Mouse (Mus musculus): ENCODE results near the gene Gorasp1. TPM values are rescaled to one million over a fixed set of nuclear protein-coding genes. Genes with fewer than 3 reads are reported as not detected.

Gorasp1 gene
- total RNA-seq, 1 experiment, result 16.8 TPM

GRCm38 (mm10) chr9:119982956-119983551, 45.7 kb upstream of the Gorasp1 start:
- Histone ChIP-seq H3K27ac (ENCODE audit: insufficient read depth, low read depth, low read length, poor library complexity, severe bottlenecking) (peak overlapping the region; percentile 90; the same call in 1 of the 2 replicates), H3K9ac (ENCODE audit: insufficient read depth, low read depth, low read length, poor library complexity, severe bottlenecking) (peak overlapping the region; percentile 79), H3K36me3 (ENCODE audit: control insufficient read depth, insufficient read depth, low read length, poor library complexity, severe bottlenecking) (peaks cover 2% of the 10 kb centered on the region), H3K9me3 (ENCODE audit: control insufficient read depth, insufficient read depth, low read depth, low read length) (no peaks in the 10 kb centered on the region), H3K4me1 (ENCODE audit: control insufficient read depth in 2 of 2, insufficient read depth in 2 of 2, low read length in 2 of 2, poor library complexity in 1 of 2) (peaks cover 8 to 50% of the 10 kb centered on the region in 2 experiments), H3K4me3 (ENCODE audit: insufficient read depth in 1 of 2, low read depth in 1 of 2, low read length in 2 of 2, poor library complexity in 1 of 2, severe bottlenecking in 1 of 2) (peak overlapping the region; percentile 83 to 87)
- DNase-seq (ENCODE audit: low read depth, low spot score), result no peak
- TF ChIP-seq CHD2 (IDR thresholded peaks at IDR 0.05; ENCODE audit: low read depth, low read length) (no peak), ZNF384 (IDR thresholded peaks at IDR 0.05; ENCODE audit: low read depth, low read length) (no peak), HCFC1 (IDR thresholded peaks at IDR 0.05; ENCODE audit: borderline replicate concordance, insufficient read depth, low read length) (no peak), MAFK (IDR thresholded peaks at IDR 0.05; ENCODE audit: insufficient read depth, low read depth, low read length) (no peak), ZC3H11A (IDR thresholded peaks at IDR 0.05; ENCODE audit: borderline replicate concordance, low read depth, low read length) (no peak)
- in situ Hi-C loops (cut with MboI; ENCODE audit: low sequenced_read_pairs in 2 of 2, unreplicated experiment in 2 of 2), result no loop called here

DNA sequence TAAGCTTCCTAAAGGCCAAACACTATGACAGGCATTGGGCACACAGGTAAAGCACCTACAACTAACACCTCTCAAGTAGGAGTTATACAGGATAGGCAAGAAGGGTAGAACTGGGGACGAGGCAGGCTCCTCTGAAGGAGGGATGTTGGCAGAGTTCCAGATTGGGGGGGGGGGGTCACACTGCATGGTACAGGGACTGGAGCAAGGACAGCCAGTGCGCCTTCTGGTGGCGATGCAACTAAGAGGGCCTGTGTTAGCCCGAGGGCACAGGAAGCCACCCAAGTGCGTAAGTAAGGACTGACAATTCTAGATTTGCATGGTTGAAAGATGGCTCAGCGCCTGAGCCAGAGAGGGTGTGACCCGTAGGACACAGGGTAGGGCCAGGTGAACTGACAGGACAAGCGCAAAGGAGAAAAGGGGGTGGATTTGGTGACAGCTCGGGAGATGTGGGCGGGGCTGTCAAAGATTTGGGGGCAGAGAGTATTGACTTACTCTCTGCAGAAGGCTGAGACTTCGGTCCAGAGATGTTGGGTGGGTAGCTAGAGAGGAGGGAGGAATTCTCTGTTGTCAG, 45.0 kb upstream of the Gorasp1 start:
- H3K9me3 ChIP-seq (ENCODE audit: control insufficient read depth, insufficient read depth, low read depth, low read length), result no peaks in the 10 kb centered on the region
- no peak for TF ChIP-seq MAFK (IDR thresholded peaks at IDR 0.05; ENCODE audit: insufficient read depth, low read depth, low read length)
- TF ChIP-seq ZC3H11A (IDR thresholded peaks at IDR 0.05; ENCODE audit: borderline replicate concordance, low read depth, low read length), result no peak
- TF ChIP-seq CHD2 (IDR thresholded peaks at IDR 0.05; ENCODE audit: low read depth, low read length), result no peak
- no peak for TF ChIP-seq HCFC1 (IDR thresholded peaks at IDR 0.05; ENCODE audit: borderline replicate concordance, insufficient read depth, low read length)
- no peak for TF ChIP-seq ZNF384 (IDR thresholded peaks at IDR 0.05; ENCODE audit: low read depth, low read length)
- DNase-seq (ENCODE audit: low read depth, low spot score), result no peak
- peak overlapping the region; percentile 79 for H3K9ac ChIP-seq (ENCODE audit: insufficient read depth, low read depth, low read length, poor library complexity, severe bottlenecking)
- H3K4me1 ChIP-seq (ENCODE audit: control insufficient read depth in 2 of 2, insufficient read depth in 2 of 2, low read length in 2 of 2, poor library complexity in 1 of 2), result peaks cover 8 to 55% of the 10 kb centered on the region in 2 experiments
- in situ Hi-C loops (cut with MboI; ENCODE audit: low sequenced_read_pairs in 2 of 2, unreplicated experiment in 2 of 2), result no loop called here
- H3K27ac ChIP-seq (ENCODE audit: insufficient read depth, low read depth, low read length, poor library complexity, severe bottlenecking), result peak overlapping the region; percentile 90; the same call in 1 of the 2 replicates
- peak overlapping the region; percentile 83 to 87 for H3K4me3 ChIP-seq (ENCODE audit: insufficient read depth in 1 of 2, low read depth in 1 of 2, low read length in 2 of 2, poor library complexity in 1 of 2, severe bottlenecking in 1 of 2)
- peaks cover 2% of the 10 kb centered on the region for H3K36me3 ChIP-seq (ENCODE audit: control insufficient read depth, insufficient read depth, low read length, poor library complexity, severe bottlenecking)

- peak overlapping the region; percentile 20; the same call in 1 of the 2 replicates for H3K9ac ChIP-seq (ENCODE audit: insufficient read depth, low read depth, low read length, poor library complexity, severe bottlenecking)
- H3K36me3 ChIP-seq (ENCODE audit: control insufficient read depth, insufficient read depth, low read length, poor library complexity, severe bottlenecking), result peaks cover 7% of the 10 kb centered on the region
- peaks cover 8 to 60% of the 10 kb centered on the region in 2 experiments for H3K4me1 ChIP-seq (ENCODE audit: control insufficient read depth in 2 of 2, insufficient read depth in 2 of 2, low read length in 2 of 2, poor library complexity in 1 of 2)
- TF ChIP-seq CHD2 (IDR thresholded peaks at IDR 0.05; ENCODE audit: low read depth, low read length), result peak; percentile 68
- no peak for TF ChIP-seq HCFC1 (IDR thresholded peaks at IDR 0.05; ENCODE audit: borderline replicate concordance, insufficient read depth, low read length)
- no peak for DNase-seq (ENCODE audit: low read depth, low spot score)
- in situ Hi-C loops (cut with MboI; ENCODE audit: low sequenced_read_pairs in 2 of 2, unreplicated experiment in 2 of 2), result no loop called here
- H3K9me3 ChIP-seq (ENCODE audit: control insufficient read depth, insufficient read depth, low read depth, low read length), result no peaks in the 10 kb centered on the region
- H3K4me3 ChIP-seq (ENCODE audit: insufficient read depth in 1 of 2, low read depth in 1 of 2, low read length in 2 of 2, poor library complexity in 1 of 2, severe bottlenecking in 1 of 2), result peak overlapping the region; percentile 83 to 87
- H3K27ac ChIP-seq (ENCODE audit: insufficient read depth, low read depth, low read length, poor library complexity, severe bottlenecking), result peak overlapping the region; percentile 42; the same call in 1 of the 2 replicates
These were observed 44.1 kb upstream of the Gorasp1 start for GRCm38 (mm10) chr9:119981183-119982179.

GRCm38 (mm10) chr9:119980770-119981182, 43.4 kb upstream of the Gorasp1 start:
- TF ChIP-seq ZNF384 (IDR thresholded peaks at IDR 0.05; ENCODE audit: low read depth, low read length) (no peak), HCFC1 (IDR thresholded peaks at IDR 0.05; ENCODE audit: borderline replicate concordance, insufficient read depth, low read length) (no peak), CHD2 (IDR thresholded peaks at IDR 0.05; ENCODE audit: low read depth, low read length) (no peak), ZC3H11A (IDR thresholded peaks at IDR 0.05; ENCODE audit: borderline replicate concordance, low read depth, low read length) (no peak), MAFK (IDR thresholded peaks at IDR 0.05; ENCODE audit: insufficient read depth, low read depth, low read length) (no peak)
- Histone ChIP-seq H3K27ac (ENCODE audit: insufficient read depth, low read depth, low read length, poor library complexity, severe bottlenecking) (peak overlapping the region; percentile 42; the same call in 1 of the 2 replicates), H3K9ac (ENCODE audit: insufficient read depth, low read depth, low read length, poor library complexity, severe bottlenecking) (peak overlapping the region; percentile 4; the same call in 1 of the 2 replicates), H3K9me3 (ENCODE audit: control insufficient read depth, insufficient read depth, low read depth, low read length) (no peaks in the 10 kb centered on the region), H3K4me3 (ENCODE audit: insufficient read depth in 1 of 2, low read depth in 1 of 2, low read length in 2 of 2, poor library complexity in 1 of 2, severe bottlenecking in 1 of 2) (peak overlapping the region; percentile 83 to 87; a peak in 1 of 4 replicates), H3K36me3 (ENCODE audit: control insufficient read depth, insufficient read depth, low read length, poor library complexity, severe bottlenecking) (peaks cover 7% of the 10 kb centered on the region), H3K4me1 (ENCODE audit: control insufficient read depth in 2 of 2, insufficient read depth in 2 of 2, low read length in 2 of 2, poor library complexity in 1 of 2) (peaks cover 8 to 54% of the 10 kb centered on the region in 2 experiments)
- in situ Hi-C loops (cut with MboI; ENCODE audit: low sequenced_read_pairs in 2 of 2, unreplicated experiment in 2 of 2), result no loop called here
- DNase-seq (ENCODE audit: low read depth, low spot score), result no peak
